33 mouse cellular contexts compared by ENCODE assay signal in genomic region chr2:6950702-6951101, GRCm38 (mm10).
DNase-seq lines count a peak whose midpoint lies in the region; ATAC-seq and TF ChIP-seq lines count a peak whose summit lies in the region.
"Had no signal": no experiment of that assay in that cellular context is flagged by ENCODE, and none has a peak within 500 bp of the region (broad histone marks: within the 10 kb centered on the region; RNA-seq: fewer than 3 reads in every experiment).

No protein-coding gene starts in this region.

- no peak for TF ChIP-seq POLR2A in kidney, adult 2 months (IDR thresholded peaks at IDR 0.05; ENCODE audit: low read depth, low read length)

- 55% methylated on average over 4 of the region's 4 CpGs for WGBS in kidney, adult 2 months

- no peak for TF ChIP-seq CTCF in kidney, adult 2 months (conservative IDR thresholded peaks at IDR 0.05; ENCODE audit: insufficient read depth, insufficient read length, low read depth, low read length)

- H3K27me3 ChIP-seq in kidney, adult 2 months (replicated peaks; ENCODE audit: control insufficient read depth, insufficient read depth, low read length): no peaks in the 10 kb centered on the region
- H3K27me3 ChIP-seq: embryonic facial prominence, embryonic 15.5 days; forebrain, embryonic 12.5 days; heart, embryonic 15.5 days; hindbrain, embryonic 12.5 days; intestine, embryonic 15.5 days; lung, embryonic 15.5 days; megakaryocyte, embryonic 14.5 days; midbrain, embryonic 12.5 days; neural tube, embryonic 12.5 days had no signal

- H3K4me3 ChIP-seq in kidney, adult 2 months (ENCODE audit: insufficient read depth, low read depth, low read length): no peak overlapping the region
- H3K4me3 ChIP-seq: embryonic facial prominence, embryonic 10.5 days; embryonic facial prominence, embryonic 15.5 days; forebrain, embryonic 12.5 days; heart, embryonic 10.5 days; heart, embryonic 15.5 days; hindbrain, embryonic 12.5 days; intestine, embryonic 15.5 days; lung, embryonic 15.5 days; megakaryocyte, embryonic 14.5 days; midbrain, embryonic 12.5 days; myocyte; neural tube, embryonic 12.5 days had no signal

- DNase-seq in adrenal gland, postnatal 10 days: peak; percentile 17
- DNase-seq in adrenal gland, adult 8-10 months: no peak
- DNase-seq in kidney, adult 2 months: peak; percentile 5
- no peak for DNase-seq in kidney, postnatal 25 days
- peak; percentile 5 for DNase-seq in 3T3-L1 (ENCODE audit: low read depth, low spot score)
- peak; percentile 12 for DNase-seq in gastrocnemius, postnatal 14 days
- DNase-seq: cerebellum, adult 2 months; cerebellum, postnatal 14 days; forebrain, postnatal 0 days; heart, postnatal 36 days; kidney, adult 9 months; kidney, postnatal 10 days; layer of hippocampus, adult 9-11 months; liver; right cerebral cortex, adult 18-20 months; right cerebral cortex, postnatal 4 days; thymus, adult 2 months; thymus, postnatal 36 days had no signal

- H3K27ac ChIP-seq in kidney, adult 2 months (ENCODE audit: insufficient read depth, low read depth, low read length): no peak overlapping the region
- H3K27ac ChIP-seq: embryonic facial prominence, embryonic 10.5 days; embryonic facial prominence, embryonic 15.5 days; forebrain, embryonic 12.5 days; heart, embryonic 10.5 days; heart, embryonic 15.5 days; hindbrain, embryonic 12.5 days; hindbrain, postnatal 0 days; intestine, embryonic 15.5 days; liver, embryonic 14.5 days; lung, embryonic 15.5 days; midbrain, embryonic 12.5 days; neural tube, embryonic 12.5 days had no signal

- no peak for ATAC-seq in megakaryocyte, adult 5-6 weeks (ENCODE audit: poor library complexity, severe bottlenecking)
- ATAC-seq: forebrain, postnatal 0 days; hindbrain, postnatal 0 days; intestine, embryonic 15.5 days had no signal

- intact Hi-C loops in gastrocnemius, postnatal 14 days (cut with DNase I; ENCODE audit: low total_unique reads): no loop called here

- no peaks in the 10 kb centered on the region for H3K4me1 ChIP-seq in kidney, adult 2 months (ENCODE audit: control insufficient read depth, insufficient read depth, low read length)
- H3K4me1 ChIP-seq: embryonic facial prominence, embryonic 10.5 days; embryonic facial prominence, embryonic 15.5 days; forebrain, embryonic 12.5 days; hindbrain, embryonic 12.5 days; intestine, embryonic 15.5 days; lung, embryonic 15.5 days; megakaryocyte, embryonic 14.5 days; midbrain, embryonic 12.5 days; neural tube, embryonic 12.5 days had no signal

- no peaks in the 10 kb centered on the region for H3K36me3 ChIP-seq in kidney, adult 2 months (ENCODE audit: control insufficient read depth, insufficient read depth, low read length)
- H3K36me3 ChIP-seq: embryonic facial prominence, embryonic 10.5 days; embryonic facial prominence, embryonic 15.5 days; forebrain, embryonic 12.5 days; heart, embryonic 10.5 days; heart, embryonic 15.5 days; hindbrain, embryonic 12.5 days; intestine, embryonic 15.5 days; lung, embryonic 15.5 days; midbrain, embryonic 12.5 days; neural tube, embryonic 12.5 days had no signal

Comparison
In these comparisons a context has a peak if more than half of its experiments do, and no peak if none do; other contexts are left out.
1. DNase-seq: peak in adrenal gland, postnatal 10 days (single experiment), kidney, adult 2 months (single experiment), 3T3-L1 (single experiment) and gastrocnemius, postnatal 14 days (single experiment); none in adrenal gland, adult 8-10 months (single experiment) and kidney, postnatal 25 days (0 of 2).